Mouse (Mus musculus) hindbrain, postnatal 0 days (tissue): Measurements from ENCODE around the gene Rnf44. TPM values are rescaled to one million over a fixed set of nuclear protein-coding genes. Genes with fewer than 3 reads are reported as not detected.

Experiments used
- ATAC-seq: fragments of 200-750 bp; cut with Nextera tagmentation; 2 replicates; pipeline ENCODE4 v1.8.0; 2017; ENCODE audit warnings: mild to moderate bottlenecking, moderate TSS enrichment, moderate library complexity
- DNase-seq: peaks from one replicate; pipeline ENCODE4 v3.0.0-alpha.2; 2015; ENCODE audit warnings: low spot score
- H3K27ac ChIP-seq: fragments of 300-500 bp; sonication (generic); 2 replicates; pipeline ENCODE4 v1.5.1; 2014; ENCODE audit warnings: mild to moderate bottlenecking
- H3K27me3 ChIP-seq: fragments of 300-500 bp; sonication (generic); 2 replicates; pipeline ENCODE4 v1.6.1; 2014; ENCODE audit warnings: low read length, mixed read lengths; ENCODE audit not compliant: insufficient read depth
- H3K36me3 ChIP-seq: fragments of 300-500 bp; sonication (generic); 2 replicates; pipeline ENCODE4 v1.6.1; 2014; ENCODE audit warnings: low read length, mixed read lengths; ENCODE audit not compliant: insufficient read depth
- H3K4me1 ChIP-seq: fragments of 300-500 bp; sonication (generic); 2 replicates; pipeline ENCODE4 v1.6.1; 2014; ENCODE audit warnings: antibody characterized with exemption, low read length, mixed read lengths; ENCODE audit not compliant: insufficient read depth
- H3K4me2 ChIP-seq: fragments of 300-500 bp; sonication (generic); 2 replicates; pipeline ENCODE4 v1.6.1; 2014; ENCODE audit warnings: low read depth, mild to moderate bottlenecking, low read length, moderate library complexity, mixed read lengths
- H3K4me3 ChIP-seq: fragments of 300-500 bp; sonication (generic); 2 replicates; pipeline ENCODE4 v1.5.1; 2014; ENCODE audit warnings: low read length
- H3K9ac ChIP-seq: fragments of 300-500 bp; sonication (generic); replicated peaks from 2 replicates; pipeline ENCODE4 v1.6.1; 2014; ENCODE audit warnings: mild to moderate bottlenecking, low read length, moderate library complexity, mixed read lengths
- H3K9me3 ChIP-seq: fragments of 300-500 bp; sonication (generic); 2 replicates; pipeline ENCODE4 v1.6.1; 2016; ENCODE audit warnings: low read length, mixed read lengths
- CTCF ChIP-seq: IDR thresholded peaks from 2 replicates; pipeline ENCODE4 v1.5.1; 2016; ENCODE audit warnings: antibody characterized with exemption, control low read depth, low read depth
- WGBS: fragments of 180-500 bp; shearing (Covaris S2); extraction: QIAGEN DNeasy Blood & Tissue Kit; methylation state at CpG from one replicate; pipeline ENCODE4 v1.1.7; 2014; 5-methylcytosine and 5-hydroxymethylcytosine counted together
- polyA plus RNA-seq: library from polyadenylated mRNA; unstranded; fragments of >200 nt; fragmentation: Nextera tagmentation; extraction: Ambion mirVana; gene quantifications from 2 replicates; pipeline ENCODE4 v1.2.1, GENCODE M21; 2015
- total RNA-seq: library from RNA; depleted of rRNA; stranded (reverse); fragments of >200 nt; gene quantifications from 2 replicates; pipeline ENCODE4 v1.2.3, GENCODE M21; 2014

The Rnf44 gene
- total and polyA plus RNA-seq, 2 experiments from 2014 or later: 60.1 to 74.8 TPM

GRCm38 (mm10) chr13:54687575-54688424 is 5.9 kb downstream of the Rnf44 start:
- H3K36me3 ChIP-seq: peaks cover 17% of the 10 kb centered on the region
- peak overlapping the region; percentile 97 for H3K9ac ChIP-seq
- H3K4me1 ChIP-seq: peaks cover 34% of the 10 kb centered on the region
- TF ChIP-seq CTCF: no peak
- H3K27ac ChIP-seq: peak overlapping the region; percentile 99
- H3K9me3 ChIP-seq: no peaks in the 10 kb centered on the region
- H3K27me3 ChIP-seq: no peaks in the 10 kb centered on the region
- 2% methylated on average over 79 of the region's 82 CpGs for WGBS
- ATAC-seq (peak; percentile 91), DNase-seq (peak; percentile 98)
- peak overlapping the region; percentile 99 for H3K4me3 ChIP-seq
- H3K4me2 ChIP-seq: peak overlapping the region; percentile 69

DNA sequence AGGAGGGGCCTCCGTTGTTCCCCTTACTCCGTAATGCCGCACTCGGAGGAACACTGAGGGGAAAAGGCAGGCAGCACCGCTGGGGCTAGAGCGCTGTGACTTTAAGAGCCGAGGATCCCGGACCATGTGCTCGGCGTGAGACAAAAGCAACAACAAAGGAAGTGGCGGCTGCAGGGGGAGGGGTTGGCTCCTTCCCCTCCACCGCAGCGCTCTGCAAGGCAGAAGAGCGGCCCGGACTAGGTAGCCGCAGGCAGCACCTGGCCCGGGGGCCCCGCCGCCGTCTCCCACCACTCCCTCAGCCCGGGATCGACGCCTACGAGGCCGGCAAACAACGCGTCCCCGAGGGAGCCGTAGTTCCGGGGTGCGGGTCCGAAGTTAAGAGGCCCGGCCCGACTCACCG is 6.6 kb downstream of the Rnf44 start:
- Histone ChIP-seq H3K9ac (peak overlapping the region; percentile 97), H3K4me3 (peak overlapping the region; percentile 99), H3K4me2 (peak overlapping the region; percentile 69), H3K4me1 (peaks cover 27% of the 10 kb centered on the region), H3K36me3 (peaks cover 24% of the 10 kb centered on the region), H3K27me3 (no peaks in the 10 kb centered on the region), H3K9me3 (no peaks in the 10 kb centered on the region), H3K27ac (peak overlapping the region; percentile 99)
- no peak for TF ChIP-seq CTCF
- DNase-seq (peak; percentile 87), ATAC-seq (peak; percentile 60)
- under 1% methylated on average over 35 of the region's 35 CpGs for WGBS

- 5% methylated on average over 19 of the region's 19 CpGs for WGBS
- peak overlapping the region; percentile 69 for H3K4me2 ChIP-seq
- H3K9me3 ChIP-seq: no peaks in the 10 kb centered on the region
- no peaks in the 10 kb centered on the region for H3K27me3 ChIP-seq
- ATAC-seq: no peak
- H3K36me3 ChIP-seq: peaks cover 31% of the 10 kb centered on the region
- peaks cover 20% of the 10 kb centered on the region; the same call in 1 of the 2 replicates for H3K4me1 ChIP-seq
- peak overlapping the region; percentile 97 for H3K9ac ChIP-seq
- H3K27ac ChIP-seq: peak overlapping the region; percentile 99
- no peak for DNase-seq
- peak overlapping the region; percentile 99 for H3K4me3 ChIP-seq
- no peak for TF ChIP-seq CTCF
Observed at GRCm38 (mm10) chr13:54686139-54687053, 7.3 kb downstream of the Rnf44 start.

GRCm38 (mm10) chr13:54685174-54685573 is 8.5 kb downstream of the Rnf44 start:
- DNase-seq (peak; percentile 18), ATAC-seq (no peak)
- peaks cover 20% of the 10 kb centered on the region; the same call in 1 of the 2 replicates for H3K4me1 ChIP-seq
- H3K4me2 ChIP-seq: peak overlapping the region; percentile 69
- peak; percentile 67 for TF ChIP-seq CTCF
- peak overlapping the region; percentile 99; the same call in 1 of the 2 replicates for H3K4me3 ChIP-seq
- H3K9ac ChIP-seq: 0 out of 2 replicates have a peak overlapping the region, but pooled peaks have one; percentile 14
- H3K27ac ChIP-seq: no peak overlapping the region
- H3K36me3 ChIP-seq: peaks cover 40% of the 10 kb centered on the region
- no peaks in the 10 kb centered on the region for H3K9me3 ChIP-seq
- H3K27me3 ChIP-seq: no peaks in the 10 kb centered on the region
- WGBS: 33% methylated on average over 2 of the region's 2 CpGs

DNA sequence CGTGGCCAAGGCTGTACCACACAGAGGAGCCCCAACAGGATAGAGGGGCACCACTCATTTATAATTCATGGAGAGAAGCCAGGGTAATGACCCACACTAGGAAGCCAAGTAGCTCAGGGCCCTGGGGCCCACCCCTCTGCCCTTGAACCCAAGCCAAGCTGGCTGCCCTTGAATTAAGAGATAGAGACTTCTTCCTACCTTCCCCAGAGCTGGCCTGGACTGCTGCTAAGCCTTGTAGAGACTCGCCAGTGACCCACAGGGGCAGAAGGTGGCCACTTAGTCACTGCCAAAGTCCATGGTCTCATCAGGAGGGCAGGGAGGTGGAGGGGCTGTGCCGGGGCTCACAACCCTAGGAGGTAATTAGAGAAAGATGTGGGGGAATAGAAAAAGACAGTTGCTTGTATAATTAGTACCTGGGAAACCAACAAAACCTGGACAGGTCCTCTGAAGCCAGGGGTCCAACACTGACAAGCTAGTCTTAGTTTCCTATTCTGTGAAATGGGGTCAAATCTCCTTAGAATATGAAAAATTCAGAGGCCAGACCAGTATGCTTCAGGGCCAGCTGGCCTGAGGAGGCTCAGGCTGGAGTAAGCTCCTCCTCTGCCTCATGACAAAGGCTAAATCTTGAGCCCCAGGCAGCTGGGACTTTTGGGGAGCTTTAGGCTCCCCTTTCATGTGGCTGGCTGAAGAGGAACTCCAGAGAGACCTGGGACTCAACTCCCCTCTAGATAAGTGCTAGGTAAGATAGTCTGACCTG is 9.4 kb downstream of the Rnf44 start:
- H3K4me1 ChIP-seq: peaks cover 20% of the 10 kb centered on the region; the same call in 1 of the 2 replicates
- no peaks in the 10 kb centered on the region for H3K9me3 ChIP-seq
- H3K27ac ChIP-seq: no peak overlapping the region
- no peaks in the 10 kb centered on the region for H3K27me3 ChIP-seq
- TF ChIP-seq CTCF: no peak
- 0 out of 2 replicates have a peak overlapping the region, but pooled peaks have one; percentile 69 for H3K4me2 ChIP-seq
- H3K9ac ChIP-seq: 0 out of 2 replicates have a peak overlapping the region, but pooled peaks have one; percentile 14
- DNase-seq: no peak
- WGBS: 48% methylated on average over 3 of the region's 3 CpGs
- ATAC-seq: no peak
- peaks cover 46% of the 10 kb centered on the region for H3K36me3 ChIP-seq
- H3K4me3 ChIP-seq: no peak overlapping the region

- WGBS: 87% methylated on average over 3 of the region's 3 CpGs
- Histone ChIP-seq H3K27me3 (no peaks in the 10 kb centered on the region), H3K27ac (no peak overlapping the region), H3K4me3 (no peak overlapping the region), H3K9me3 (no peaks in the 10 kb centered on the region), H3K36me3 (peaks cover 52% of the 10 kb centered on the region), H3K9ac (no peak overlapping the region), H3K4me1 (peaks cover 18% of the 10 kb centered on the region; the same call in 1 of the 2 replicates), H3K4me2 (no peak overlapping the region)
- ATAC-seq (no peak), DNase-seq (no peak)
- TF ChIP-seq CTCF: no peak
Observed at GRCm38 (mm10) chr13:54683301-54683700, 10.4 kb downstream of the Rnf44 start.
